Mouse (Mus musculus) midbrain, postnatal 0 days (tissue): ENCODE measurements around the gene Nfam1. TPM values are rescaled to one million over a fixed set of nuclear protein-coding genes. Genes with fewer than 3 reads are reported as not detected.

Experiments used
- ATAC-seq: fragments of 200-750 bp; cut with Nextera tagmentation; 2 replicates; pipeline ENCODE4 v1.8.0; 2017; ENCODE audit warnings: moderate number of reproducible peaks, mild to moderate bottlenecking, moderate TSS enrichment, moderate library complexity; ENCODE audit not compliant: low FRiP score
- DNase-seq: peaks from one replicate; pipeline ENCODE4 v3.0.0-alpha.2; 2015; ENCODE audit warnings: low spot score
- H3K27ac ChIP-seq: fragments of 300-500 bp; sonication (generic); 2 replicates; pipeline ENCODE4 v1.5.1; 2014; ENCODE audit warnings: low read depth, mild to moderate bottlenecking, low read length, mixed read lengths
- H3K27me3 ChIP-seq: fragments of 300-500 bp; sonication (generic); 2 replicates; pipeline ENCODE4 v1.6.1; 2014; ENCODE audit warnings: low read length, control low read depth, mixed read lengths; ENCODE audit not compliant: insufficient read depth
- H3K36me3 ChIP-seq: fragments of 300-500 bp; sonication (generic); 2 replicates; pipeline ENCODE4 v1.6.1; 2014; ENCODE audit warnings: low read length, control low read depth, mixed read lengths; ENCODE audit not compliant: insufficient read depth
- H3K4me1 ChIP-seq: fragments of 300-500 bp; sonication (generic); 2 replicates; pipeline ENCODE4 v1.6.1; 2014; ENCODE audit warnings: mild to moderate bottlenecking, control low read depth, antibody characterized with exemption, low read length, mixed read lengths; ENCODE audit not compliant: insufficient read depth
- H3K4me2 ChIP-seq: fragments of 300-500 bp; sonication (generic); 2 replicates; pipeline ENCODE4 v1.6.1; 2014; ENCODE audit warnings: low read depth, mild to moderate bottlenecking, low read length, mixed read lengths; ENCODE audit not compliant: poor library complexity, severe bottlenecking
- H3K4me3 ChIP-seq: fragments of 300-500 bp; sonication (generic); 2 replicates; pipeline ENCODE4 v1.5.1; 2014; ENCODE audit warnings: low read depth, mild to moderate bottlenecking, low read length, moderate library complexity
- H3K9ac ChIP-seq: fragments of 300-500 bp; sonication (generic); replicated peaks from 2 replicates; pipeline ENCODE4 v1.6.1; 2014; ENCODE audit warnings: mild to moderate bottlenecking, low read length, moderate library complexity, mixed read lengths; ENCODE audit not compliant: poor library complexity, severe bottlenecking
- H3K9me3 ChIP-seq: fragments of 300-500 bp; sonication (generic); 2 replicates; pipeline ENCODE4 v1.6.1; 2016; ENCODE audit warnings: low read length, control low read depth
- CTCF ChIP-seq: IDR thresholded peaks from 2 replicates; pipeline ENCODE4 v1.5.1; 2016; ENCODE audit warnings: antibody characterized with exemption, mild to moderate bottlenecking
- WGBS: fragments of 180-500 bp; shearing (Covaris S2); extraction: QIAGEN DNeasy Blood & Tissue Kit; methylation state at CpG from one replicate; pipeline ENCODE4 v1.1.7; 2014; 5-methylcytosine and 5-hydroxymethylcytosine counted together
- polyA plus RNA-seq: library from polyadenylated mRNA; unstranded; fragments of >200 nt; fragmentation: Nextera tagmentation; extraction: Ambion mirVana; gene quantifications from 2 replicates; pipeline ENCODE4 v1.2.1, GENCODE M21; 2015
- total RNA-seq: library from RNA; depleted of rRNA; stranded (reverse); fragments of >200 nt; gene quantifications from 2 replicates; pipeline ENCODE4 v1.2.3, GENCODE M21; 2014

Nfam1 gene
- total and polyA plus RNA-seq, 2 experiments from 2014 or later = 1.9 to 4.1 TPM

GRCm38 (mm10) chr15:83036089-83036488, 3.0 kb upstream of the Nfam1 start:
- no peak overlapping the region for H3K27ac ChIP-seq
- 55% methylated on average over 7 of the region's 7 CpGs for WGBS
- H3K9ac ChIP-seq = no peak overlapping the region
- no peak for TF ChIP-seq CTCF
- ATAC-seq = no peak
- no peak for DNase-seq
- no peaks in the 10 kb centered on the region for H3K27me3 ChIP-seq
- H3K9me3 ChIP-seq = no peaks in the 10 kb centered on the region
- peaks cover 16% of the 10 kb centered on the region for H3K4me1 ChIP-seq
- H3K4me2 ChIP-seq = no peak overlapping the region
- no peaks in the 10 kb centered on the region for H3K36me3 ChIP-seq
- no peak overlapping the region for H3K4me3 ChIP-seq

DNA sequence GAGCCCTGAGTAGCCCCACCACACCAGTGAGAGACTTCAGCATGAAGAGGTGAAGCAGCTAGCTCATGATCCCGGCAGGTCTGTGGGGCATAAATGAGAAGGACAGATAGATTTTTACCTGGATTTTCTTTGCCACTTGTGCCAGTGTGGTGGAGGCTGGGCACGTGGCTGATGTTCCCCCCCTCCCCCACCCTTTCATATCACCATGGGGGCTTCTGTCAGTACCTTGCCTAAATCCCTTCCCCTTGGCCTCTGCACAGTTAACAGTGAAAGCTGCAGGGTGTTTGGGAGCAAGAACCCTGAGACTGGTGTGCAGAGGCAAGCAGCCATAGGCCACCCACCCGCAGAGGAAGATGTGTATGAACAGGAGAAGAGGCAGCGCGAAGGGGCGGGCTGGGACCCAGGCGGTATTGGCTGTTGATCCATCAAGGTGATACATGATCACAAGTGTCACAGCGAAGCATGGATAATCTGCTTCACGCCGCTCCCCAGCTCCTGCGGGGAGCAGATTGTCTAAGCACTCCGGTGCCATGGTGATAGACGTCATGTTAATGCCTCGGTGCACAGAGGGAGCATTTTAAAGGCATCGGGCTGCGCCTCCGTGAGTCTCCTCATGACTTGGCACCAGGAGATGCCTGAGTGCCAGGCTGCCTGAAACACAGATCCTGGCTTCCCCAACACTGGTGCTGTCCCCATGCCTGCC, 1.3 kb upstream of the Nfam1 start:
- ATAC-seq (peak; percentile 46), DNase-seq (peak; percentile 85)
- Histone ChIP-seq H3K27ac (peak overlapping the region; percentile 32; the same call in 1 of the 2 replicates), H3K27me3 (no peaks in the 10 kb centered on the region), H3K4me3 (no peak overlapping the region), H3K4me1 (peaks cover 14% of the 10 kb centered on the region), H3K9me3 (no peaks in the 10 kb centered on the region), H3K9ac (peak overlapping the region; percentile 29; the same call in 1 of the 2 replicates), H3K4me2 (peak overlapping the region; percentile 35), H3K36me3 (no peaks in the 10 kb centered on the region)
- WGBS = 3% methylated on average over 17 of the region's 17 CpGs
- TF ChIP-seq CTCF = peak; percentile 33

GRCm38 (mm10) chr15:83030884-83031283, 2.2 kb downstream of the Nfam1 start:
- H3K4me3 ChIP-seq = no peak overlapping the region
- WGBS = 62% methylated on average over 4 of the region's 4 CpGs
- H3K27me3 ChIP-seq = no peaks in the 10 kb centered on the region
- ATAC-seq (no peak), DNase-seq (no peak)
- H3K9me3 ChIP-seq = no peaks in the 10 kb centered on the region
- no peak overlapping the region for H3K27ac ChIP-seq
- H3K9ac ChIP-seq = no peak overlapping the region
- H3K4me1 ChIP-seq = peaks cover 17% of the 10 kb centered on the region
- H3K4me2 ChIP-seq = no peak overlapping the region
- TF ChIP-seq CTCF = no peak
- H3K36me3 ChIP-seq = no peaks in the 10 kb centered on the region

- no peaks in the 10 kb centered on the region for H3K9me3 ChIP-seq
- no peak for TF ChIP-seq CTCF
- H3K36me3 ChIP-seq = no peaks in the 10 kb centered on the region
- no peak overlapping the region for H3K4me2 ChIP-seq
- no peaks in the 10 kb centered on the region for H3K27me3 ChIP-seq
- DNase-seq (no peak), ATAC-seq (no peak)
- H3K9ac ChIP-seq = no peak overlapping the region
- peak overlapping the region; percentile 57 for H3K27ac ChIP-seq
- 24% methylated on average over 11 of the region's 11 CpGs for WGBS
- H3K4me3 ChIP-seq = no peak overlapping the region
- H3K4me1 ChIP-seq = peaks cover 23% of the 10 kb centered on the region
These were observed 3.1 kb downstream of the Nfam1 start for GRCm38 (mm10) chr15:83029725-83030718.

- Histone ChIP-seq H3K27me3 (no peaks in the 10 kb centered on the region), H3K9ac (no peak overlapping the region), H3K36me3 (no peaks in the 10 kb centered on the region), H3K4me1 (peaks cover 18% of the 10 kb centered on the region), H3K4me3 (no peak overlapping the region), H3K27ac (no peak overlapping the region), H3K4me2 (no peak overlapping the region), H3K9me3 (no peaks in the 10 kb centered on the region)
- 45% methylated on average over 8 of the region's 8 CpGs for WGBS
- DNase-seq = no peak
- ATAC-seq = no peak
- no peak for TF ChIP-seq CTCF
These were observed 7.0 kb downstream of the Nfam1 start for GRCm38 (mm10) chr15:83026129-83026528.
